Mouse (Mus musculus): ENCODE results near the gene Krt222. TPM values are rescaled to one million over a fixed set of nuclear protein-coding genes. Genes with fewer than 3 reads are reported as not detected.

Krt222 gene
- polyA plus RNA-seq, 1 experiment from 2014 or later = 0.59 TPM

- Histone ChIP-seq H3K4me1 (replicated peaks) (no peaks in the 10 kb centered on the region), H3K9me3 (no peaks in the 10 kb centered on the region), H3K4me3 (no peak overlapping the region), H3K27me3 (ENCODE audit: insufficient read depth, poor library complexity, severe bottlenecking) (0 out of 2 replicates have a peak, but pooled peaks cover 13% of the 10 kb centered on the region), H3K36me3 (no peaks in the 10 kb centered on the region), H3K27ac (no peak overlapping the region)
- DNase-seq (ENCODE audit: low spot score) = peak; percentile 43
- 27% methylated on average over 14 of the region's 14 CpGs for WGBS
These were observed 54.7 kb downstream of the Krt222 start for GRCm38 (mm10) chr11:99189154-99189582.

- H3K27me3 ChIP-seq (ENCODE audit: insufficient read depth, poor library complexity, severe bottlenecking) = 0 out of 2 replicates have a peak, but pooled peaks cover 13% of the 10 kb centered on the region
- no peaks in the 10 kb centered on the region for H3K9me3 ChIP-seq
- no peak overlapping the region for H3K4me3 ChIP-seq
- no peak overlapping the region for H3K27ac ChIP-seq
- 87% methylated on average over 4 of the region's 4 CpGs for WGBS
- no peak for DNase-seq (ENCODE audit: low spot score)
- H3K4me1 ChIP-seq (replicated peaks) = no peaks in the 10 kb centered on the region
- H3K36me3 ChIP-seq = no peaks in the 10 kb centered on the region
These were observed 56.5 kb downstream of the Krt222 start for GRCm38 (mm10) chr11:99187348-99187747.

- Histone ChIP-seq H3K27me3 (ENCODE audit: insufficient read depth, poor library complexity, severe bottlenecking) (0 out of 2 replicates have a peak, but pooled peaks cover 13% of the 10 kb centered on the region), H3K27ac (no peak overlapping the region), H3K4me1 (replicated peaks) (no peaks in the 10 kb centered on the region), H3K9me3 (no peaks in the 10 kb centered on the region), H3K36me3 (no peaks in the 10 kb centered on the region), H3K4me3 (no peak overlapping the region)
- no peak for DNase-seq (ENCODE audit: low spot score)
- WGBS = 77% methylated on average over 2 of the region's 2 CpGs
These were observed 57.0 kb downstream of the Krt222 start for GRCm38 (mm10) chr11:99186836-99187235.

Other genes with a start within 250 kb of the Krt222 start
- gene Top2a, start 219.9 kb downstream of the Krt222 start, polyA plus RNA-seq (2016; fragmentation: Nextera tagmentation; extraction: Ambion mirVana) = 225 and 320 TPM in 2 replicates
- gene Igfbp4, start 202.8 kb downstream of the Krt222 start, polyA plus RNA-seq (2016; fragmentation: Nextera tagmentation; extraction: Ambion mirVana) = 424 and 437 TPM in 2 replicates
- 0.67 and 1.0 TPM in 2 replicates for gene Tns4, start 154.8 kb downstream of the Krt222 start, polyA plus RNA-seq (2016; fragmentation: Nextera tagmentation; extraction: Ambion mirVana)
- gene Ccr7, start 89.0 kb downstream of the Krt222 start, polyA plus RNA-seq (2016; fragmentation: Nextera tagmentation; extraction: Ambion mirVana) = 0.21 and 0.25 TPM in 2 replicates
- gene Smarce1, start 13.1 kb downstream of the Krt222 start, polyA plus RNA-seq (2016; fragmentation: Nextera tagmentation; extraction: Ambion mirVana) = 289 and 317 TPM in 2 replicates
- gene Krt24, start 41.2 kb upstream of the Krt222 start, polyA plus RNA-seq (2016; fragmentation: Nextera tagmentation; extraction: Ambion mirVana) = not detected in 2 replicates
- gene Krt25, start 78.9 kb upstream of the Krt222 start, polyA plus RNA-seq (2016; fragmentation: Nextera tagmentation; extraction: Ambion mirVana) = 0.07 TPM in 1 of 2 replicates, not detected in the other
- gene Krt26, start 93.9 kb upstream of the Krt222 start, polyA plus RNA-seq (2016; fragmentation: Nextera tagmentation; extraction: Ambion mirVana) = 0.12 and 0.43 TPM in 2 replicates
- not detected in 2 replicates for gene Krt27, start 107.0 kb upstream of the Krt222 start, polyA plus RNA-seq (2016; fragmentation: Nextera tagmentation; extraction: Ambion mirVana)
- 0.25 and 0.26 TPM in 2 replicates for gene Krt28, start 130.8 kb upstream of the Krt222 start, polyA plus RNA-seq (2016; fragmentation: Nextera tagmentation; extraction: Ambion mirVana)
- gene Krt10, start 145.3 kb upstream of the Krt222 start, polyA plus RNA-seq (2016; fragmentation: Nextera tagmentation; extraction: Ambion mirVana) = 22.4 and 27.4 TPM in 2 replicates
- gene Krt12, start 178.2 kb upstream of the Krt222 start, polyA plus RNA-seq (2016; fragmentation: Nextera tagmentation; extraction: Ambion mirVana) = 0.09 TPM in 1 of 2 replicates, not detected in the other
- 0.35 and 1.6 TPM in 2 replicates for gene Krt20, start 194.1 kb upstream of the Krt222 start, polyA plus RNA-seq (2016; fragmentation: Nextera tagmentation; extraction: Ambion mirVana)
- 0.24 TPM in 1 of 2 replicates, not detected in the other for gene Krt23, start 249.1 kb upstream of the Krt222 start, polyA plus RNA-seq (2016; fragmentation: Nextera tagmentation; extraction: Ambion mirVana)